Mouse (Mus musculus): Measurements from ENCODE around the gene D130043K22Rik.

The D130043K22Rik gene

DNA sequence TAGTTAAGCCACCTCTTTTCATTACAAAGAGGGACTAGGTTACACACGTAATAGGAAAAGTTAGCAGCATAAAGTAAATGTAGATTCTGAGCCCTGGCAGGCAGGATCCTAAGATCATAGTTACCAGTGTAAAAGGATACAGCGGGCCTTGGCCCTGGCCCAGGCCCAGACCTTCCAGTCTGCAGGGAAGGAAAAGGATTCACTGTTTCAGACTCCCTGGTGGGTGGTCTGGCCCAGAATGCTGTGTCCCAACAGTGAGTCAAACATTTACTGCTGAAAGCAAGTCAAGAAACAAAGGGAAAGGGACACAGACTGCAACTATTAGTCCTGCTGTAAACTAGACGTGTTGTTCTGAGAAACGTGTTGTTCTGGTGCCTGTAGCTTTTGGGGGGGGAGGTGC is 100.6 kb downstream of the D130043K22Rik start:
- DNase-seq (ENCODE audit: low spot score in 2 of 2) = no peak

DNA sequence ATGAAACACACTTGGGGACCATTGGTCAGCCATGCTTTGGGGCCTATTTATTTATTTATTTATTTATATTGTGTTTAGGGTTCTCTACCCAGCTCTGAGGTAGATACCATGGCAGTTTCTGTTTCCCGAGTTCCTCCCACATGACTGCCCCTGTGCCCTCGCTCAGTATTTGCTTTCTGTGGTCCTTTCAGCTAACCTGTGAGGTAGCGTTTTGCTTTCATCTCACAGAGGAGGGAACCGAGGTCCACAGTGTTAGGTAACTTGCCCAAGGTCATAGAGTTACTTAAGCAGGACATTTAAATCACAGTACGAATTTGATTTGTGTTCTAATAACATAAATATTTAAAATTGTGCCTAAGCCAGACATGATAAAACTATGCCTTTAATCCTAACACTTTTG is 102.2 kb downstream of the D130043K22Rik start:
- no peak for DNase-seq (ENCODE audit: low spot score in 2 of 2)

DNA sequence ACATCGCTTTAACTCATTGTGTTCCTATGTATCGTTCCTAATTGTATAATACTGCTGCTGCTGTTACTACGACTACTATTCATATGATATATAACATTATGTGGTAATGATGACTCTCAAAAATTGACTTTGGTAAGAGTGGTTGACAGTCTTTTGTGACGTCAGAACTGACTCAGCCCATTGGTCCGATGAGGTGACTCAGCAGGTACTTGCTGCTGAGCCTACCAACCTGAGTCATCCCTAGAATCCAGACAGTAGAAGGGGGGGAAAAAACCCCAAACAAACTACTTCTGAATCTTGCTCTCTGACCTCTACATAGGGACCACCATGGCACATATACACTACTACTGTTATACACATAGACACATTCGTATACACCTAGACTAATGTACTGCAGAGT is 103.9 kb downstream of the D130043K22Rik start:
- DNase-seq (ENCODE audit: low spot score in 2 of 2) = no peak
